Mouse (Mus musculus): ENCODE measurements around the gene Smok3c. TPM values are rescaled to one million over a fixed set of nuclear protein-coding genes. Genes with fewer than 3 reads are reported as not detected.
"Not testable (repeated sequence)": the region's sequence is repeated elsewhere in the genome, so short reads cannot be mapped to it uniquely, and the experiment has no call there.

Smok3c gene
- total and polyA plus RNA-seq, 3 experiments = not detected

DNA sequence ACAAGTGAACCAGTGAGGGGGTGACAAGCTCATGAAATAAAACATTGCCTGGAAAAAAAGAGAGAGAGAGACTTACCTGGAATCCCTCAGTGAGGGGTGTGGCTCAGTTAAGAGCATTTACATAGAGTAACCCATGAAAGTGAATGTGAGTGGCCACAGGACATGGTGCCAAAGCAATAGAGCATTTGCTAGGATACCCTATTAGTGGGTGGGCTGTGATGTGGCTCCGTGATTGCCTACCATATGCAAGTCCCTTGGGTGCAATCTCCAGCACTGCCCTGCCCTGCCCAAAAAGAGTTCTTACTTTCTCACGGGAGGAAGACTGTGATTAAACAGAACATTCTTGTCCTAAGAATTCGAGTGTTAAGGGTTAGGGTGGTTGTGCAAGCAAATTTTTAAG, 54.1 kb downstream of the Smok3c start:
- DNase-seq = no peak
- H3K27ac ChIP-seq = no peak overlapping the region
- H3K4me3 ChIP-seq = no peak overlapping the region
- WGBS = 61% methylated on average over 3 of the region's 3 CpGs
- H3K27me3 ChIP-seq (ENCODE audit: control insufficient read depth, insufficient read depth, low read length) = no peaks in the 10 kb centered on the region
- no peaks in the 10 kb centered on the region for H3K4me1 ChIP-seq (ENCODE audit: control insufficient read depth, insufficient read depth, low read length)
- H3K36me3 ChIP-seq (ENCODE audit: control insufficient read depth, insufficient read depth, low read length) = peaks cover 6% of the 10 kb centered on the region
- no peaks in the 10 kb centered on the region for H3K79me2 ChIP-seq (replicated peaks; ENCODE audit: control insufficient read depth, insufficient read depth, low read length)
- H3K9ac ChIP-seq (ENCODE audit: low read depth, low read length) = no peak overlapping the region
- intact Hi-C loops (cut with DNase I) = no loop called here
- TF ChIP-seq CTCF (IDR thresholded peaks at IDR 0.05) (no peak), EP300 (IDR thresholded peaks at IDR 0.05; ENCODE audit: insufficient read depth, low read depth, low read length) (no peak), POLR2A (IDR thresholded peaks at IDR 0.05; ENCODE audit: insufficient read depth, low read depth, low read length) (no peak)

DNA sequence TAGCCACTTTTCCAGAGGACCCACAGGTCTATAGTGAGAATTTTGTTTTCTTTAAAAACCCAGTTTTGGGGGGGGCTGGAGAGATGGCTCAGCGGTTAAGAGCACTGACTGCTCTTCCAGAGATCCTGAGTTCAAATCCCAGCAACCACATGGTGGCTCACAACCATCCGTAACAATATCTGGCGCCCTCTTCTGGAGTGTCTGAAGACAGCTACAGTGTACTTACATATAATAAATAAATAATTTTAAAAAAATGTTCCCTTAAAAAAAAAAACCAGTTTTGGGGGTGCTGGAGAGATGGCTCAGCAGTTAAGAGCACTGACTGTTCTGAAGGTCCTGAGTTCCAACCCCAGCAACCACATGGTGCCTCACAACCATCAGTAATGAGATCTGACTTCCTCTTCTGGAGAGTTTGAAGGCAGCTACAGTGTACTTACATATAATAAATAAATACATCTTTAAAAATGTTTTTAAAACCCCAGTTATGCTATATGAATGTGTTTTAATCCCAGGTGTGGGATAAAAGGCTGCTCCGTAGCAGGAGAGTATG, 56.9 kb downstream of the Smok3c start:
- H3K36me3 ChIP-seq (ENCODE audit: control insufficient read depth, insufficient read depth, low read length); H3K4me1 ChIP-seq (ENCODE audit: control insufficient read depth, insufficient read depth, low read length); DNase-seq; H3K79me2 ChIP-seq (replicated peaks; ENCODE audit: control insufficient read depth, insufficient read depth, low read length); H3K4me3 ChIP-seq; H3K27me3 ChIP-seq (ENCODE audit: control insufficient read depth, insufficient read depth, low read length); H3K27ac ChIP-seq; H3K9ac ChIP-seq (ENCODE audit: low read depth, low read length); intact Hi-C loops (cut with DNase I): not testable (repeated sequence)
- peak; percentile 22; the same call in 1 of the 2 replicates for TF ChIP-seq CTCF (IDR thresholded peaks at IDR 0.05)
- WGBS = 59% methylated on average over 4 of the region's 4 CpGs

Other genes with a start within 250 kb of the Smok3c start
- 1 to 10 TPM in 1 of 2 experiments, under 1 TPM in 1; 0.97 to 3.1 TPM for gene Pilra, start 216.9 kb upstream of the Smok3c start, total RNA-seq (2021)
- gene Pilra, start 216.9 kb upstream of the Smok3c start, polyA plus RNA-seq (2012; rRNA removed) = 2.6 and 5.3 TPM in 2 replicates
- gene Pilrb1, start 195.1 kb upstream of the Smok3c start, total RNA-seq (2021) = 1 to 10 TPM; 1.1 to 2.0 TPM
- gene Pilrb1, start 195.1 kb upstream of the Smok3c start, polyA plus RNA-seq (2012; rRNA removed) = 2.3 and 4.2 TPM in 2 replicates
- 1 to 10 TPM; 1.1 to 1.3 TPM for gene Pilrb2, start 181.4 kb upstream of the Smok3c start, total RNA-seq (2021)
- 1.4 and 3.2 TPM in 2 replicates for gene Pilrb2, start 181.4 kb upstream of the Smok3c start, polyA plus RNA-seq (2012; rRNA removed)
- gene Cyp3a13, start 131.6 kb upstream of the Smok3c start, total RNA-seq (2021) = under 1 TPM; 0.13 to 0.18 TPM
- gene Cyp3a13, start 131.6 kb upstream of the Smok3c start, polyA plus RNA-seq (2012; rRNA removed) = 0.06 TPM in 1 of 2 replicates, not detected in the other
- gene Gjc3, start 90.1 kb upstream of the Smok3c start, total RNA-seq (2021) = under 1 TPM; 0.18 to 0.29 TPM
- gene Gjc3, start 90.1 kb upstream of the Smok3c start, polyA plus RNA-seq (2012; rRNA removed) = 0.43 and 0.67 TPM in 2 replicates
- gene Azgp1, start 71.7 kb upstream of the Smok3c start, total RNA-seq (2021) = not detected
- 1.1 TPM in 1 of 2 replicates, not detected in the other for gene Azgp1, start 71.7 kb upstream of the Smok3c start, polyA plus RNA-seq (2012; rRNA removed)
- gene Smok3a, start 31.9 kb upstream of the Smok3c start, total RNA-seq (2021) = not detected
- not detected in 2 replicates for gene Smok3a, start 31.9 kb upstream of the Smok3c start, polyA plus RNA-seq (2012; rRNA removed)
- not detected for gene Smok3b, start 31.8 kb upstream of the Smok3c start, total RNA-seq (2021)
- gene Smok3b, start 31.8 kb upstream of the Smok3c start, polyA plus RNA-seq (2012; rRNA removed) = not detected in 2 replicates
- gene Zkscan1, start 31.9 kb downstream of the Smok3c start, total RNA-seq (2021) = 10 to 100 TPM; 14.0 to 15.3 TPM
- 3.7 and 6.4 TPM in 2 replicates for gene Zkscan1, start 31.9 kb downstream of the Smok3c start, polyA plus RNA-seq (2012; rRNA removed)
- gene Zscan21, start 63.7 kb downstream of the Smok3c start, total RNA-seq (2021) = 10 to 100 TPM; 10.1 to 11.7 TPM
- 5.9 and 9.4 TPM in 2 replicates for gene Zscan21, start 63.7 kb downstream of the Smok3c start, polyA plus RNA-seq (2012; rRNA removed)
- gene Zfp113, start 102.5 kb downstream of the Smok3c start, total RNA-seq (2021) = 1 to 10 TPM; 8.1 to 8.8 TPM
- 2.1 and 2.3 TPM in 2 replicates for gene Zfp113, start 102.5 kb downstream of the Smok3c start, polyA plus RNA-seq (2012; rRNA removed)
- 100 to 1,000 TPM; 121 to 135 TPM for gene Cops6, start 107.9 kb downstream of the Smok3c start, total RNA-seq (2021)
- gene Cops6, start 107.9 kb downstream of the Smok3c start, polyA plus RNA-seq (2012; rRNA removed) = 116 and 149 TPM in 2 replicates
- gene Ap4m1, start 118.8 kb downstream of the Smok3c start, total RNA-seq (2021) = 1 to 10 TPM; 7.3 to 7.5 TPM
- 15.2 and 16.3 TPM in 2 replicates for gene Ap4m1, start 118.8 kb downstream of the Smok3c start, polyA plus RNA-seq (2012; rRNA removed)
- 1 to 10 TPM; 8.8 to 9.6 TPM for gene Mcm7, start 119.2 kb downstream of the Smok3c start, total RNA-seq (2021)
- 8.5 and 9.8 TPM in 2 replicates for gene Mcm7, start 119.2 kb downstream of the Smok3c start, polyA plus RNA-seq (2012; rRNA removed)
- 10 to 100 TPM; 32.1 to 36.5 TPM for gene Taf6, start 134.3 kb downstream of the Smok3c start, total RNA-seq (2021)
- gene Taf6, start 134.3 kb downstream of the Smok3c start, polyA plus RNA-seq (2012; rRNA removed) = 56.7 and 67.5 TPM in 2 replicates
- gene Cnpy4, start 134.3 kb downstream of the Smok3c start, total RNA-seq (2021) = 1 to 10 TPM; 5.9 to 7.2 TPM
- 2.2 and 4.1 TPM in 2 replicates for gene Cnpy4, start 134.3 kb downstream of the Smok3c start, polyA plus RNA-seq (2012; rRNA removed)
- gene Mblac1, start 141.1 kb downstream of the Smok3c start, total RNA-seq (2021) = 1 to 10 TPM; 2.3 to 3.5 TPM
- gene Mblac1, start 141.1 kb downstream of the Smok3c start, polyA plus RNA-seq (2012; rRNA removed) = 1.6 and 1.7 TPM in 2 replicates
- 1 to 10 TPM in 1 of 2 experiments, under 1 TPM in 1; 0.98 to 1.2 TPM for gene Nxpe5, start 172.7 kb downstream of the Smok3c start, total RNA-seq (2021)
- 0.10 and 0.26 TPM in 2 replicates for gene Nxpe5, start 172.7 kb downstream of the Smok3c start, polyA plus RNA-seq (2012; rRNA removed)
- 10 to 100 TPM; 45.5 to 54.3 TPM for gene Lamtor4, start 202.3 kb downstream of the Smok3c start, total RNA-seq (2021)
- 151 and 163 TPM in 2 replicates for gene Lamtor4, start 202.3 kb downstream of the Smok3c start, polyA plus RNA-seq (2012; rRNA removed)
- 1 to 10 TPM; 3.7 to 4.0 TPM for gene BC037034, start 210.8 kb downstream of the Smok3c start, total RNA-seq (2021)
- gene BC037034, start 210.8 kb downstream of the Smok3c start, polyA plus RNA-seq (2012; rRNA removed) = 10.4 and 15.2 TPM in 2 replicates
- gene Gal3st4, start 219.6 kb downstream of the Smok3c start, total RNA-seq (2021) = under 1 TPM; 0.23 to 0.30 TPM
- 0.29 and 0.70 TPM in 2 replicates for gene Gal3st4, start 219.6 kb downstream of the Smok3c start, polyA plus RNA-seq (2012; rRNA removed)
- gene Gm43720, start 226.8 kb downstream of the Smok3c start, total RNA-seq (2021) = not detected
- gene Gm43720, start 226.8 kb downstream of the Smok3c start, polyA plus RNA-seq (2012; rRNA removed) = not detected in 2 replicates
- under 1 TPM; 0.09 to 0.39 TPM for gene Gpc2, start 226.8 kb downstream of the Smok3c start, total RNA-seq (2021)
- gene Gpc2, start 226.8 kb downstream of the Smok3c start, polyA plus RNA-seq (2012; rRNA removed) = 1.8 and 1.9 TPM in 2 replicates
- not detected for gene Stag3, start 227.0 kb downstream of the Smok3c start, total RNA-seq (2021)
- gene Stag3, start 227.0 kb downstream of the Smok3c start, polyA plus RNA-seq (2012; rRNA removed) = 0.29 and 0.98 TPM in 2 replicates